Mouse (Mus musculus): ENCODE results near the gene Utf1.

Utf1 gene

DNA sequence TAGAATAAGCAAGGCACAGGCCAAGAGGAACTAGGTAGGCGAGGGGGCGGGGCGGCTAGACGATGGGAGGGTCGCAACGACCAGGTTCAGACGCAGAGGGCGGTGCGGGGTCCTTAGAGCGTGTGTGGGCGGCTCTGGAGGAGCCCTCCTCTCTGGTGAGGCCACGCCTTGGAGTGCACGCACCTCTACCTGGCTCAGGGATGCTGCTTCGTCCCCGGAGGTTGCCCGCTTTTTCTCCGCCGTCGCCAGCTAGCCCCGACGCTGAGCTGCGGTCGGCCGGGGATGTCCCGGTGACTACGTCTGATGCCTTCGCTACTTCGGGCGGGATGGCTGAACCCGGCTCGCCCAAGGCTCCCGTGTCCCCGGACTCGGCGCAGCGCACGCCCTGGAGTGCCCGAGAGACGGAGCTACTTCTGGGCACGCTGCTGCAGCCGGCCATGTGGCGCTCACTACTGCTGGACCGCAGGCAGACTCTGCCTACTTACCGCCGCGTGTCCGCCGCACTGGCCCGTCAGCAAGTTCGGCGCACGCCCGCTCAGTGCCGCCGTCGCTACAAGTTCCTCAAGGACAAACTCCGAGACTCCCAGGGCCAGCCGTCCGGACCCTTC lies at the start of gene Utf1:
Utf1 (plus strand) TSS at position 116 of the 608 bp plus-strand sequence.
- DNase-seq = peak; percentile 15

DNA sequence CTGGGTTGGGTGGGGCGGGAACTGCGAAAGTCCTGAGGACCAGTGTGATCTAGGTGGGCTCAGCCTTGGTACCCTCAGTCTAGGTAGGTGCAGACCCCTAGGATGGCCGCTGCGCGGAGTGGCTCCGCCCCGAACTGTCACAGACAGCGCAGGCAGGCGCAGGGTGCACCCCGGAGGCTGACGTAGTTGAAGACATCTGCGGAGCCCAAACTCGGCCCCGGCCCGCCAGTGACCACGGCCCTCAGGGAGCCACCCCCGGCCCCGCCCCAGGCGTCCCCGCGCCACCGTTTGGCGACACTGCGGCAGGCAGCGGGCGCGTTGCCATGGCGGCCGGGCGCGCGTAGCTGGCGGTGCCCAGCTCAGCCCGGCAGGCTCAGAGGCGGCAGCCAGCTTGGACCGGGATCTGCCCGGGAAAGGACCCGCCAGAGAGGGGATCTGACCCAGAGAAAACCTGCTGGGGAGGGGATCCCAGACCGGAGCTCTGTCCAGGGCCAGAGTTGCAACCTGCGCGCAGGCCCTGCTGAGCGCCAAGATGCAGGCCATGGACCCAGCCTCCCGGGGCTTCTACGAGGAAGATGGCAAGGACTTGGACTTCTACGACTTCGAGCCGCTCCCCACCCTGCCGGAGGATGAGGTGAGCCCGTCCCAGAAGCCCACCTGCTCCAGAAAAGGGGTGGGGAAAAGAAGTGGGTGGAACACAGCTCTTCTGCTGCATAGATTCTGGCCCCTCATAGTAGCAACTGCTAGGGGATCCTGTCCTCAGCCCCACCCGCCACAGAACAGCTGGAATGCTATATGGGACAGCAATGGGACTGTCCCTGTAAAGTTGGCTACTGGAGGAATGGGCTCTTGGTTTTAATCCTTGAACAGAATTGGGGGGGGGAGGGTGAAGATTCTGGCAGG lies 48.7 kb upstream of the Utf1 start, which contains the start of gene Kndc1:
Kndc1 (plus strand) TSS at position 42 of the 903 bp plus-strand sequence.
- peak; percentile 5 for DNase-seq

DNA sequence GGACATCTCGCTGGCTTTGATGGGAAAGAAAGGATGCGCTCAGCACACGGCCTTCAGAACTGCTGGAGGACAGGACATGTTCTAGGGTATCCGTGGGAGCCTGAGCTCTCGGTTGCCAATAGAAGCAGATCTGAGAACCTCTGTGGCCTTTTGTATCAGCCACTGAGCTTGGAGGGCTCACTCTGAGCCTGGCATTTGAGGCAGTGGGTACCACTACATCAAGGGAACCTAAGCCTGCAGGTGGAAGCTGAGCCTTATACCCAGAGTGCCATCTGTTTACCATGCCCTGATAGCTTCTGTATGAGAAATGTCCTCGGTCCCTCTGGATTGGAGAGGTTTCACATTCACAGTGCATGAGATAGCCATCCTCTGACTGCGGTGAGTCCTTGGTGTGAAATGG lies 47.3 kb upstream of the Utf1 start:
- DNase-seq = no peak

DNA sequence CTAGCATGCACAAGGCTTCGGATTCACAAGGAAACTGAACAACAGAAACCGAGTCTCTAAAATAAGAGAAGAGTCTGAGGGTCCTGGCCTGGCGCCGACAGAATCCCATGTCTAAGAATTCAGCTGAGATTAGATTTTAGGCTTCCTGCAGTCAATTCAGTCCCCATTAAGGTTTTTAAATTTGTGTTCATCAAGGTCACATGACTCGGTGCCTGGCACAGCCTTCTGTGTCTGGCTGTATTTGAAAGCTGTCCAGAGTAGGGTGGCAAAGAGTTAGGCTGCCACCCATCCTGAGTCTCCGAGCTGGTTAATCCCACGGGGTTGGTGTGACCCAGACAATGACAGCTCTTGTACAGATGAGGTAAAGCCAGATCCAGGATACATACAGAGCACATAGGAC lies 46.8 kb upstream of the Utf1 start:
- no peak for DNase-seq

DNA sequence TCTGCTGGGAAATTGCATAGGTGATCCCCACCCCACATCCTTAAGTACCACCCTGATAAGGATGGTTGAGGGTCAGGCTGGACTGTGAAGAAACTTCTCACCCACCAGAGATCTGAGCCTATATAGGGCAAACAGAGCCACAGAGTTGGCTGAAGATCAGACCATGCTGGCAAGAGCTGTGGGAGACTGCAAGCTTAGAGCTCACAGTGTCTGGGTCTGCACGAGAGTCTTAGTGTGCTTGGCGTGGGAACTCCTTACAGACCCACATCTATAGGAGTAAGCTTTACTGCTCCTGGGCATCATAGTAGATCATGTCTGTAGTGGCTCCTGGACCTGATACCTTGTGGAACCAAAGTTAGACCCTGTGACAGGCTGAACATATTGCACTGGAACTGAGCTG lies 45.0 kb upstream of the Utf1 start:
- no peak for DNase-seq

DNA sequence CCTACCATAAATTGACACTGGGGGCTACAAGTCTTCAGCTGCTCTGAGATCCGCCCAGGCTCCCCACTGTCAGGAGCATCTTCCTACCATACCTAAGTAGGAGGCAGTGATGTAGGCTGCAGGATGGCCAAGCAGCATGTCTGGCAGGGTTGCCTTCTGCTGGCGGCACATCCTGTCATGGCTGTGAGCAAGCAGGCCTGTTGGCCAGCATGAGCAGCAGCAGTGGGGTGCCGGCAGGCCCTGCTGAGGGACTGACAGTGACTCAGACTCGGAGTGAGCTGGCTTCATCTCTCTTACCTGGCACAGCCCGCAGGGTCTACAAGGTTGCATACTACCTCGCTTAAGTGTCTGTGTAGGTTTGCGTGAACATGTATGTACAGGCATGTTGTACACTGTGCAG lies 44.1 kb upstream of the Utf1 start:
- no peak for DNase-seq

DNA sequence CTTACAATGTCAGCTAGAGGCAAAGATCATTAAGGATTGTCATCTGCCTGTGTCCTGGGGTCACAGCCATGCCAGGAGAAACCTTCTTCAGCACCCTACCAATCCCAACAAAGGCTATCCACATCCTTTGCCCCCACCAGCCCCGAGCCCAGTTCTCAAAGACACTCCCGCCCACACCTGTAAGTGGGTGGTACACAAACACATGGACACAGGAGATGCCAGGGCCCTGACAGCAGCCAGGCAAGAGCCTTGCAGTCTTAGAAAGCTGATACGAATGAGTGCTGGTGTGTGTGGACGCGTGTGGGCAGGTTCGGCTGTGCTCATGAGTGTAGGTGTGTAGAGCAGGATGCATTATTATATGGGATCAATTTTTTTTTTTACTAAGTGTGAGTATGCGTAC lies 43.1 kb upstream of the Utf1 start:
- no peak for DNase-seq

DNA sequence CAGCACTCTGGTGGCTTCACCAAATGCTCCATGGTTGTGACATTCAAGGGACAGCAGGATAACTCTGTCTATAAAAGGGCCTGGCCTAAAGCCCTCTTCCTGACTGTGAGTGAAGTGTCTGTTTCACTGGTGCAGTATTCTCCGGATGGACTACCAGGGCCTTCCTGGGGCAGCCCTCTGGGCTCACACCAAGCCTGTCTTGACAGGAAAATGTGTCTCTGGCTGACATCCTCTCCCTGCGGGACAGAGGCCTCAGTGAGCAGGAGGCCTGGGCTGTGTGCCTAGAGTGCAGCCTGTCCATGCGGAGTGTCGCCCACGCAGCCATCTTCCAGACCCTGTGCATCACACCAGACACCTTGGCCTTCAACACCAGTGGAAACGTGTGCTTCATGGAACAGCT lies 42.7 kb upstream of the Utf1 start:
- no peak for DNase-seq

DNA sequence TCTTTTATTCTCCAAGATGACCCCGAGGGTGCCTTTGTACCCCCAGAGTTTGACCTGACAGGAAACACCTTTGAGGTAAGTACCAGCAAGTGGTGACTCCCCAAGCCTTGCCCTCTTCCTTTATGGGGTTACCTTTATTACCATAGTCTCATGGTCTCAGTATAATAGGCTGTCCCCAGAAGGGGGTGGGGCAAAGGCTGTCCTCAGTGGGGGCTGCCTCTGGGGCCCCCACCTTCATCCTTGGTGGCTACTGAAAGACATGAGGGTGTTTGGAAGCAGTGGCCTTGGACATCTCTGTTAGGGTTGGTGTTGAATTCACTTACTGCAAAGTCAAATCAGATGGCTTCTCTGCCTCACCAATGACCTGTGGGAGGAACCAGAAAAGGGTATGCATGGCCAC lies 41.6 kb upstream of the Utf1 start:
- no peak for DNase-seq

DNA sequence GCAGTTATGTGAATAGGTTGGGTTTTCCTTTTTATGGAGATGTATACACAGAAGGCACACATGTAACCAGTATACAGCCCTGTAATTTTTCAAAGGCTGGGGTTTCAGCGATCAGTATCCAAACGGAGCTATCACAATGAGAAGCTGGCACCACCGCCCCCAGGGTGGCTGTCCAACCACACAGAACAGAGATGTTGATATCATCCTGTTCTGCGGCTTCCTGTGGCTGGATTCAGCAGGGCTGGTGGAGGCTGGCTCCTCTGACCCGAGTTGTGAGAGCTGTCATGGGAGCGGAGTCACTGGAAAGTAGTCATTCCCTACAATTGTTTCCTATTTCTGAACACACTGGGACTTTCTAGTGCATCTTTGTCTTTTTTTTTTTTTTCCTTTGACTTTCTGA lies 38.3 kb upstream of the Utf1 start:
- DNase-seq = no peak

DNA sequence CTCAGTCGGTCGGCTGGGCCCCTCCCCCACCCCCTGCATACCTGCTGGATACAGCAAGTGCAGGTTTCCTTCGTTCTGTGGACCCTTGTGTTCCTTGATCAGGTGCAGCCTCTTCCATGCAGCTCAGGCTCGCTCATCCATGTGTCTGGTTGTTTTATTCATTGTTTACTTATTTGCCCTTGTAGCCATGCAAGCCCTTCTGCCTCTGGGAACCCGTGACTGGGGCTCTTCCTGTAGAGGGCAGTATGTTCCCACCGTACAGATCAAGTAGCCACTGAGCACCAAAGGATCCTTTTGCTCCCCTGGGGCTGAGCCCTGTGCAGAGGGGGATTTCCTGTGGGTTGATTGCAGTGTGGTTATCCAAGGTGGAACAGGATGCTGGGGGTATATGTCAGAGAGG lies 37.9 kb upstream of the Utf1 start:
- peak; percentile 23 for DNase-seq

DNA sequence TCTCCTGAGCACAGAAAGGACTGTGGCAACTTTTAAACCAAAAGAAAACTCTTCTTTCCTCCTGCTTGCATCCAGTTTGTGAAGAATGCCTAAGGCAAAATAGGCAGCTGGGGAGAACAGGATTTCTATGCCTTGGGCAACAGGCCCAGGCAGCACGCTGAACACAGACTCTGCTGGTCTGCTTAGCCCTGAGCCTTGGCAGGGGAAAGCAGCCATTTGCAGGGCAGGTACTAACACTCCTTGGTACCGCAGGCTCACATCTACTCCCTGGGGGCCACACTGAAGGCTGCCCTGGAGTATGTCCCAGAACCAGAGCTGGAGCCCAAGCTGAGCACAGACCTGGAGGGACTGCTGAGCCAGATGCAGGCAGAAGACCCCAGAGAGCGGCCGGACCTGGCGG lies 35.4 kb upstream of the Utf1 start:
- DNase-seq = no peak

DNA sequence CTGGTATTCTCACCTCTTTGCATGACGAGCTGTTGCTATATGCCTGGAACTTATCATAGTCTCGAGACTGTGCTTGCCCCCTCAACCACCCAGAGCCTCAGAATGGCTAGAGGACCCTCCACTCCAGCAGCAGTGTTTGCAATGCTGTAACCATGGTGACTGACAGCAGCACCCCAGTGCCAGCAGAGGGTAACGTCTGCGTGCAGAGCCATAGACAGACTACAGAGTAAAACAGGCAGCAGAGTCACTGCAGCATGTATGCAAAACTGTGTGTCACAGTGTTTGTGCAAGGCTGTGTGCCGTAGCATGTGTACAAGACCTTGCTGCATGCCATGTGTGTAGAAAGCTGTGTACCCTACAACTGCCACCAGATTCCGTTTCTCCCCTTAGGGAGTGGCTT lies 34.1 kb upstream of the Utf1 start:
- DNase-seq = no peak

DNA sequence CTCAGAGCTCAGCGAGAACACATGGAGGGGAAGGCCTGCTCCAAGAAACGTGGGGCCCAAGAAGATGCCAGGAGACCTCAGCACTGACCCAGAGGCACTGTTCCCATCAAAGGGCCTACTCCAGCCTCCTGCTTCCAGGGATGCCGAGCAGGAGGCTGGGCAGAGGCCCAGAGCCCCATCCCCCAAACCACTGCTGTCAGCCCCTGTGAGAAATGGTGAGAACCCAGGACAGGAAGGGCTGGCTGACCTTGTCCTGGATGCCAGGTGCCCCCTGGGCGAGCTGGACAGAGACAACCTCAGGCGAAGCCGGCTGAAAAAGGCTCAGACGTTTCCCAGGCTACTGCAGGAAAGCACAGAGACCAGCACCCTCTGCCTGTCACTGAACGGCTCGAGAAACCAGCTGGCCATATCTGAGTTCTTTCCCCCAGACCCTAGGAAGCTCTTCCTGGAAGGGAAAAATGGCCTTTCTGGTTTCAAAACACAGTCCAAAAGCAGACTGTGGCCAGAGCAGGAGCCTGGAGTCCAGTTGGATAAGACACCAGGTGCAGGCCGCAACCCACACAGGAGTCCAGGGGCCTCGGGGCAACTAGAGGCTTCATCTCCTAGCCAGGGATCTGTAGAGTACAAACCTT lies 33.3 kb upstream of the Utf1 start:
- no peak for DNase-seq

DNA sequence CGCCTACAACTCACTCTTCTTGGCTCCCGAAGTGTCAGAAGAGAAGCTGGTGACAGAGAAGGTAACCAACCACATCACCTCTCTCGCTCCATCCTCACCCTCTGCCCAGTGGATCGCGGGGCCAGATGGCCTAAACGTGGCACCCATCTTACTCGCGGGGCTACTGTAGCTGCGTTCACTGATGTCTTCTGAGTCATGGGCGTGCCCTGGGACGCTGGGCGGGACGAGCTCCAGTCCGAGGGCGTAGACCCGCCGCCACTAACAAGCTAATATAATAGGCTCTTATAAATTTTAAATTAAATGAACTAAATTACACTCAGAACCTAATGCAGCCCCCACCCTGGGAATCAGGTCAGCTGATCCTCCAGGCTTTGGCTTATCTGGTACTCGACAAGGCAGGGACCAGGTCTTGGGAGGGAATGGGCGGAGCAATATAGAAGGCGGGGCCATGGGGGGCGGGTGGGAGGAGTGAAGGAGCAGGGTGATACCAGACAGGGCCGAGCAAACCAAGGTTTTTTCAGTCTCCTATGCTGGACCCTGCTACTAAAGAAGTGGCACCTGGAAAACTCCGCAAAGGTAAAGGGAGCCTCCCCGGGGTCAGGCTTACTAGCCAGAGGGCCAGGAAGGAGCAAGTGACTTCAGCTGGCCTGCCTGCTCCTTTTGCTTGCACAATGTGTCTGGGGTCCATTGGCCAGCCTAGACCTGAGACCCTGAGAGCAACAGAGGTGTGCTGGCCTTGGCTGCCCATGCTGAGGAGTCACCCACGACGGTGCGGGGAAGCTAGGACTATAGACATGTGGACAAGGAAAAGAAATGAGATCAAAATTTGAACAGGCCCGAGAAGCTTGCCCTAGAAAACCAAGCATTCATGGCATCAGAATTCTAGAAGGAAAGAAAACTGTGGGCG lies 29.2 kb upstream of the Utf1 start:
- no peak for DNase-seq

DNA sequence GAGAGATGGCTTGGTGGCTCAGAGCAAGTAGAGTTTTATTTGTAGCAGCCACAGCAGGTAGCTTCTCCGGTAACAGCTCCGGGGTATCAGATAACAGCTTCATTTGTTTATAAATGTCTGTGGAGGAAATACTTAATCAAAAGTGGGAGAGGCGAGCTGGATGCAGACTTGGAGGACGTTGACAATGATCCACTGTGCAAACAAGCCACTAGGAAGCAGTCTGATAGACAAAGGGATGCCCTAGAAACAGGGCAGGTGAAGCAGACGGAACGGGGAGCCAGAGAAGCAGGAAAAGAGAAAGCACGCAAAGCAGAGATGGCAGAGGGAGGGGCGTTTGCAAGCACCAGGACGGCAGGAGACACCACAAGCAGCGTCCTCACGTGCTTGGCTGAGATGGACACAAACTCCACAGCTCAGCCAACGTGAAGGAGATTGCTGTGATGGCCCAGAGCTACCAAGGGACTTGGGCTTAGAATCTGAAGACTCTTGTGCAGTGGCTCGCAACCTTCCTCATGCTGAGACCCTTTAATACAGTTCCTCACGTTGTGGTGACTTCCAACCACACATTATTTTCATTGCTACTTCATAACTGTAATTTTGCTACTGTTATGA lies 27.8 kb upstream of the Utf1 start:
- DNase-seq = no peak

DNA sequence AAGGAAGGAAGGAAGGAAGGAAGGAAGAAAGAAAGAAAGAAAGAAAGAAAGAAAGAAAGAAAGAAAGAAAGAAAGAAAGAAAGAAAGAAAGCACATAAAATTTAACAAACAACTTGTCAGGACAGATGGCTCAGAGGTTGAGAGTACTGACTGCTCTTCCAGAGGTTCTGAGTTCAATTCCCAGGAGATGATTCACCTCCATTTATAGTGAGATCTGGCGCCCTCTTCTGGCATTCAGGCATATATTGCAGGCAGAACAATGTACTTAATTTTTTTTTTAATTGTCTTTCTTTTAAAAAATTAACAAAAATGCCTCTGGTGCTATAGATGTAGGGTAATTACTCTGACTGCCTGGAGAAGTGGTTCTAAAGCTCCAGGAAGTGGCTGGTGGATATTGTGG lies 27.2 kb upstream of the Utf1 start:
- no peak for DNase-seq

DNA sequence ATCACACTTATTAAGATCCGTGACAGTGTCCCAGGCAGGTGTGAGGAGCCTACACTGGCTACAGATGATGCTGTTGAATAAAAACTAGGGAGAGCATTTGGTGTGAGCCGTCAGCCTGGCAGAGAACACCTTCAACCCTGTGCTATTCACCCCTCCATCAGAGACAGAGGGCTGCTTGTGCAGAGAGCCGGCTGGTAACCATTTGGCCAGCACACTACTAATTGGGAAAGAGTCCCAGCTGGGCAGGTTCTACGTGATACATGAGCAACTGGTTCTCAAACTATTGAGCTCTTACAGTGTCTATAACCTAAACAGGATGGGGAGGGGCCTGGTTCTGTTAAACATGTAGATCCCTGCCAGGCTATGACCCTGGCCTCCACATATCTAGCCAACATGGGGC lies 25.3 kb upstream of the Utf1 start:
- DNase-seq = no peak

DNA sequence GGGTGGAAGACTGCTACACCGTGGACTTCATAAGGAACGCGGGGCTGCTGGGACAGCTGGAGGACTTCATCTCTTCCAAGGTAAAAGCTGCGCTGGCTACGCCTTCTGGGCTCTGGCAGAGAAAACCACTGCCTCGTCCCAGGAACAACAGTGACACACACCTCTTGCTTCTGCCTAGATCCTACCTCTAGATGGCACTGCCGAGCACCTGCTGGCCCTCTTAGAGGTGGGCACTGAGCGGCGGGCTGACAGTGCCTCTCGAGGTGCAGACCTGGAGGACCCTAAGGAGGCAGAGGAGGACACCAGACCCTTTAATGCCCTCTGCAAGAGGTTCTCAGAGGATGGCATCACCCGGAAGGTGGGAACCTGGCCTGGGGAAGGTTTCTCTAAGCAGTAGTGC lies 12.9 kb upstream of the Utf1 start:
- peak; percentile 43 for DNase-seq

DNA sequence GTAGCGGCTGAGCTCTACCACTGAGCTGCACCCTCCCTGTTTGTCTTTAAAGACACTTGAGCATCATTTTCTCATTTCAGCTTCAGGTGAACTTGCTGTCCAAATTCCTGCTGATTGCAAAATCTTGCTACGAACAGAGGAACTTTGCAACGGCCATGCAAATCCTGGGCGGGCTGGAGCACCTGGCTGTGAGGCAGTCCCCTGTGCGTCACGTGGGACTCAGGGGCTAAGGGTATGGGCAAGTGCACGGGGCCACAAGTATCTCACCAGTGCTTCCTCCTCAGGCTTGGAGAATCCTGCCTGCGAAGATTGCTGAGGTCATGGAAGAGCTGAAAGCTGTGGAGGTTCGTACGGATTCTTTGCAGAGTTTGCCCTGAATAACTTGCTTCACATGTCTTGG lies 6.9 kb upstream of the Utf1 start:
- no peak for DNase-seq

DNA sequence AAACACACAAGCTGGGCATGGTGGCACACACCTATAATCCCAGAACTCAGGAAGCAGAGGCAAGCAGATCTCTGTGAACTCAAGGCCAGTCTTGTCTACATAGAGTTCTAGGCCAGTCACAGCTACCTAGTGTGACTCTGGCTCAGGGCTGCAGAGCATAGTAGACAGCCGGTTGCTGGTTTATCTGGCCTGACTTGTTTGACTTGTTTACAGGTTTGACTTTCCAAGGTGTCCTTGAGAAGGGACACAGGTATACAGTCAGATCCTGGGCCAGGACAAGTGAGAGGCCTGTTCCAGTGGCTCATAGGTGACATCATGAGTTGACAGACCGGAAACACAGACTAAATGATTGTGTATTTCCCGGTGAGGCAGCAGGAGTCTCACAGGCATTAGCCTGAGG lies 6.5 kb upstream of the Utf1 start:
- no peak for DNase-seq

DNA sequence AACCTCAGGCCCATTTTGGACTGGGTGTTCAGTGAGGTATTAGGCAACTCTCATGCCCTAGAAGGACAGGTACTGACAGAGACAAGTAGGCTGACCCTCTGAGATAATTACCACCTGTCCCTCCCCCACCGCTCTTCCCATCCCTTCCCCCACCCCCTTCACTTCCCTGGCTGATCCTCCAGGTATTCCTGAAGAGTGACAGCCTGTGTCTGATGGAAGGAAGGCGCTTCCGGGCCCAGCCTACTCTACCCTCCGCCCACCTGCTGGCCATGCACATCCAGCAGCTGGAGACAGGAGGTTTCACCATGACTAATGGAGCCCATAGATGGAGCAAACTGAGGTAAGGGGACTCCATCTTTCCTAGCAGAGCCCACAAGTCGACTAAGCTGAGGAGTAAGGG lies 5.8 kb upstream of the Utf1 start:
- no peak for DNase-seq

Data from lung, postnatal 14 days (tissue).